Mouse (Mus musculus) T-helper 17 cell (primary cell): ENCODE data around the gene Hmgb3.
"Not testable (repeated sequence)": the region's sequence is repeated elsewhere in the genome, so short reads cannot be mapped to it uniquely, and the experiment has no call there.

Source experiments
- in situ Hi-C, 2 experiments: fragments of 300-600 bp; cut with MboI, MseI; formaldehyde crosslinking; loops; 1 replicate in 1 of 2; 2 replicates in 1 of 2; pipeline ENCODE4 v1.15.1; 2025; ENCODE audit warnings: high pct_unique_total_duplicates in 2 of 2

Gene Hmgb3

DNA sequence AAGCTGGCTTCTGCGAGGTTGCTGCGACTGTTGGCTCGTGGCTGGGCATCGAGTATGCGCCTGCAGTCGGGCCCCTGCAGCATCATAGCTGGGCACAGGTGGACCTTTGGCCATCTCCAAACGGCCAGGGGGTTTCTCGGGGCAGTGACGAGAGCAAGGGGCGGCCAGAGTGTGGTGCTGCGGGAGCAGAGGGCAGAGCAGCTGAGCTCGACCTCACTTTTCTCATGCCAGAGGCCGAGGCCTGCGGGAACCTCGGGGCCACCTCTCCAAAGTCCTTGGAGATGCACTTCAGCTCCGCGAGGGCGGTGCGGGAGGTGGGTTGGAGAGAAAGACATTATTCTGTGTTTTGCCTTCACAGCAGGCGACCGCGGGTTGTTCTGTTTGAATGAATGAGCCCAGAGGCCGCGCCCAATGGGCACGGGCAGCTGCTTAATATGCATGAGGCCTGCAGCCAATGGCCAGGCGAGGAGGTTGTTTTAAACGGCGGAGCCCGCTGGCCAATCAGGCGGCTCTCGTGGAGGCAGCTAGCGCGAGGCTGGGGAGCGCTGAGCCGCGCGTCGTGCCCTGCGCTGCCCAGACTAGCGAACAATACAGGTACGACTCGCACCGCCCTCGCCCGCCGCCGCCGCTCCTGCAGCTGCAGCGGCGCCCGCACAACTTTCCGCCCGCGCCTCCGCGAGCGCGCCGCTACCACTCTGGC, at the start of gene Hmgb3:
Hmgb3 (plus strand) TSS at position 504 of the 700 bp plus-strand sequence.
- in situ Hi-C loops = no loop called here

DNA sequence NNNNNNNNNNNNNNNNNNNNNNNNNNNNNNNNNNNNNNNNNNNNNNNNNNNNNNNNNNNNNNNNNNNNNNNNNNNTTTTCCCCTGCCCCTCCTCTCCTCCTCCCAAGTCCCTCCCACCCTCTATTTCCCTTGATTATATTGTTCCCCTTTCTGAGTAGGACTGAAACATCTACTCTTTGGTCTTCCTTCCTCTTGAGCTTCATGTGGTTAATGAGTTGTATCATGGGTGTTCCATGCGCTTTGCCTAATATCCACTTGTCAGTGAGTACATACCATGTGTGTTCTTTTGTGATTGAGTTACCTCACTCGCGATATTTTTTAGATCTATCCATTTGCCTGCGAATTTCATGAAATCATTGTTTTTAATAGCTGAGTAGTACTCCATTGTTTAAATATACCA, 49.1 kb upstream of the Hmgb3 start:
- in situ Hi-C loops = not testable (repeated sequence)

DNA sequence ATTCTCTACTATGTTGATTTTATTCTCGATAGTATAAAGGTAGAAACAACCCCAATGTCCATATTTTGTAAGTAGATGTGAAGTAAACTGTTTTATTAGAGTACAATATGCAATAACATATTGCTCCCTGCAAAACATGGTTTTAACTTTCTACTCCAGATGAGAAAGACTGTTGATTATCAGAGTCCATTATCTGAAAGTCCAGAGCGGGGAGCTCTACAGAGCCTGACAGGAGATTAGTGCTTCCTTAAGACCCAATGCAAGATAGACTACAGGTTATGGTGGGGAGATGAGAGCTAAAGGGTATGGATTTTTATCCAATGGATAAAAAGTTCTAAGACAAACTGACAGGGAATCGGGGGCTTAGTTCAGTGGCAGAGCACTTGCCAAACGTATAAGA, 36.5 kb upstream of the Hmgb3 start:
- in situ Hi-C loops = loop anchor here in 1 of 2 experiments (10.0 kb wide), 1 partner anchor 296 kb away; the partner anchor contains the start of gene Vma21

DNA sequence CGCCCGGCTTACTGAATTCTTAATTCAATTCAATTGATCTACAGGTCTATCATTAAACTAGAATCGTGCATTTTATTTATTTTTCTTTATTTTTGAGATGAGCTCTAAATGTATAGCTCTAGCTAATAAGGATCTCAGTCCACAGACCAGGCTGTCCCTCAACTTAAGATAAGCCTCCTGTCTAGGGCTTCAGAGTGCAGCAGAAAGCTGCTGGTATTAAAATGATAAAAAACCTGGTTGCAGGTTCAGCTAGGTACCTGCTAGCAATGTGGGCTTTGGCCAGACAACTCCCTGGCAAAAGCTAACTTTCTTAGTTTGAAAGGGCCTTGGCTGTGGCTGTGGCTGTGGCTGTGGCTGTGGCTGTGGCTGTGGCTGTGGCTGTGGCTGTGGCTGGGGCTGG, 32.8 kb upstream of the Hmgb3 start:
- in situ Hi-C loops = no loop called here

DNA sequence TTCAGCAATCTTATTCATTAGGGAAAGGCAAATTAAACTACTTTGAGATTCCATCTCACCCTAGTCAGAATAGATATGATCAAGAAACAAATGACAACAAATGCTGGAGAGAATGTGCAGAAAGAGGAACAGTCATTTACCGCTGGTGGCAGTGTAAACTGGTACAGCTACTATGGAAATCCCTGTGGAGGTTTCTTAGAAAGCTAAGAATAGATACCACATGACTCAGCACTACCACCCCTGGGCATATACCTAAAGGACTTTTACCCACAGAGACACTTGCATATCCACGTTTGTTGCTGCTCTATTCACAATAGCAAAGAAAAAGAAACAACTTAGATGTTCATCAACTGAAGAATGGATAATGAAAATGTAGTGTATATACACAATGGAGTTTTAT, 31.4 kb upstream of the Hmgb3 start:
- in situ Hi-C loops = no loop called here

DNA sequence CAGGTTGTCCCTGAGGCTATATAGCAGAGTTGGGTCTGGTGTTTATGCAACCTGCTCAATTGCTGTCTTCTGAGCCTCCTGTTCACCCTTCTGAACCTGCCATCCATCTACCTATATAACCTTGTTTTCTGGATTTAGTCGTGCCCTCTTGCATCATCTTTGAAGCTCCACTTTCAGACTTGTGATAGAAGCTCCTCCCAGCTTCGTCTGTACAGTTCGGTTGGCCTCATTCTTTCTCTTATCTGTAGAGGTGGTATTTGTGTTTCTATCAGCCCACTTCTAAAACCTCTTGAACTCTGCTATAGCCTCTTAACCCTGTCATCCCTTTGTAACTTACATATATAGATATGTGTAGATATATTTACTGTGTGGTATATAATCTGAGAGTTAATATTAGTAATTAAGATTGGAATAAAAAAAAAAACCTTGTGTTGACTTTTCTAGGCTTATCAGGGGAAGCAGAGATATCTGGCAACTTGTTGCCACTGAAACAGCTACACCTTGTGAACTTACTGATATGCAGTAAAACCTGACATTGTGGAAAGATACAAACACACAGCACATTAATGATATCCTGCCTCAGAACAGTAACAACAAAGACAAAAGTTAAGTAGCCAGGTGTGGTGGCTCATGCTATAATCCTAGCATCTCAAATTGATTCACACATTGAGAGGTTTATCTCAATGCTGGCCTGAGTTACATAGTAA, 30.0 kb upstream of the Hmgb3 start:
- in situ Hi-C loops = no loop called here

DNA sequence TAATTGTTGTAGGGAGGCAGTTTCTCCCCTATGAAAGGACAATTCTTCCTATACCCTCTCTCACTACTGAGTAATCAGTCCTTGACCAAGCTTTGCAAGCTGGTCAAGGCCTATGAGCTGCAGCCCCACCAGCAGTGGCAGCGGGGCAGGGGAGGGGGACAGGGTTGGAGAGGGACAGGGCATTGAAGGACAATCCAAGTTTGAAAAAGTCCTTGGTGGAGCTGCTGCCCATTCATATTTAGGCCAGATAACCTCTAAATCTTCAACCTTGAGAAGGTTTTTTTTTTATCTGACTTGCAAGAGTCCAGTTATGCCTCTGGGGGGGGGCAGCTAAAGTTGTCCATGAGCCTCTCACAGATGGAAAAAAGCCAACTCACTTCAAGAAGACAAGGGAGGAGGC, 28.3 kb upstream of the Hmgb3 start:
- in situ Hi-C loops = no loop called here

DNA sequence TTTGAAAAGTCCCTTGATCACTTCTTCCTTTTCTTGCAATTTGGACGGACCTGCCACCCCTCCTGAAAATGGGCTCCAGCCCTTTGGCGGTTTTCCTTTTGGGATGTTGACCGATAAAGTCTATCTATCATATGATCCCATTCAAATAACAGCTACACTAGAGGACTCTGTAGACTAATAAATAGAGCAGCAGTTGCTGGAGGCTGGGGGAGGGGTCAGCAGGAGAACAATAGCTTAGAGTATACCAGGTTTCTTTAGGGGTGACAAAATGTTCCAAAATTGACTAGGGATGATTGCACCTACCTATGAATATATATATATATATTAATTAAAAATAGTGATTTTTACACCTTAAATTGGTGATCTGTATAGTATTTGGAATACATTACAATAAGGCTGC, 27.6 kb upstream of the Hmgb3 start:
- in situ Hi-C loops = no loop called here

DNA sequence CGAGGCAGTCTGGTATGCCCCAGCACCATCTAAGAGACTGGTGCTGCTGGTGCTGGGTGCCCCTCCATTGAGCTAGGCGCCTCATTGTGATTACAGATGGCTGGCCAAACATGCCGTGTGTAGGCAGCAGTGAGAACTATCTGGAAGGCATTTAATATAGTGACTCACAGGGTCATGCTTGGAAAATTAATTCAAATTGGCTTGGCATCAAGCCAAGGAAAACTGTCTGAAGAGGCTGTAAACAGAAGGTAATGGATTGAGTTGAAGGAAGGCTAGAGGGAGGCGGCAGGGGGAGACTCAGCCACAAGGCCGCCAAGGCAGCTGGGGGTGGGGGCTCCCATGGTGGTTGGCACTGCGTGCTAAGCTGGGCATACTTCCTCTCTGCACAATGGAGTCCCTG, 27.1 kb upstream of the Hmgb3 start:
- in situ Hi-C loops = no loop called here

DNA sequence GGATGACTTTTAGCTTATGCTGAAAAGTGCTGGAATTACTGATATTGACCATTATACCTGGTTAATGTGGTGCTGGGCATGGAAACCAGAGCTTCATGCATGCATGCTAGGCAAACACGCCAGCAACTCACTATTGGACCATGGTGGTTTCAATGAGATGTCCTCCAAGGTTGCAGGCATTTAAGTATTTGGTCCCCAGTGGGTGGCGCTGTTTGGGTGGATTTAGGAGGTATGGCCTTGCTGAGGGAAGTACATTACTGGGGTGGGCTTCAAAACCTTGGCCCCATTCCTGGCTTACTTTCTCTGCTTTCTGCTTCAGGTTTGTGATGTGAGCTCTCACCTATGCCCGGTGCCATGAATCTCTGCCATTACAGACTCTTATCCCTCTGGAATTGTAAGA, 23.1 kb upstream of the Hmgb3 start:
- in situ Hi-C loops = no loop called here

DNA sequence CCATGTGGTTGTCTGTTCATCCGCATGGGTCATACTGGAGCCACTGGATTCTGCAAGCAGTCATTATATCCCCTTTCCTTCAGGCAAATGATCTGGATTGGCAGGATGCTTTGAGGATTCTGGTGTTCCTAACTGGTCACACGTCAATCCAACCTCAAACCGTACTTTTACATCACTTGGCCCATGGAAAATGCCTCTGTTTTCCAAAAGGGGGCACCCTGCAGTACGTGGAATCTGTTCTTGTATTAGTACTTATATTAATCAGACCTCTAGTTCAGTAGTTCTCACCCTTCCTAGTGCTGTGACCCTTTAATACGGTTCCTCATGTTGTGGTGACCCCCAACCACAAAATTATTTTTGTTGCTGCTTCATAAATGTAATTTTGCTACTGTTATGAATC, 21.6 kb upstream of the Hmgb3 start:
- in situ Hi-C loops = no loop called here

DNA sequence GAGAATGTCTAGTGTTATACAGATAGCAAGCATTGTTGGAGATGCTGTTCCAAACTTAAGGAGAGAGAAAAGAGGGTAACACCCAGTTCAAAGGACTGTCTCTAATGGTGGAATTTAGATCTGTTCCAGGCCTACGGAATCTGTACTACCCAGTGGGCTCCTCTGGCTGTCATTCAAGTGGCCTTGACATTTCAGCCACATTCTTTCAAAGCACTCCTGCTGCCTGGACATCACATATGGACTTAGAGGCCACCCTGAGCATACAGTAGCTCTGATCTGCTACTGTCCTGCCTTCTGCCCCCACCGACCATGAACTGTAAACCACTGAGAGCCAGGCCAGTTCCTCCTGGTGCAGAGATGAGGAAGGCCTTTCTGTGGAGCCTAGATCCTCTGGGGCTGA, 17.9 kb upstream of the Hmgb3 start:
- in situ Hi-C loops = no loop called here

DNA sequence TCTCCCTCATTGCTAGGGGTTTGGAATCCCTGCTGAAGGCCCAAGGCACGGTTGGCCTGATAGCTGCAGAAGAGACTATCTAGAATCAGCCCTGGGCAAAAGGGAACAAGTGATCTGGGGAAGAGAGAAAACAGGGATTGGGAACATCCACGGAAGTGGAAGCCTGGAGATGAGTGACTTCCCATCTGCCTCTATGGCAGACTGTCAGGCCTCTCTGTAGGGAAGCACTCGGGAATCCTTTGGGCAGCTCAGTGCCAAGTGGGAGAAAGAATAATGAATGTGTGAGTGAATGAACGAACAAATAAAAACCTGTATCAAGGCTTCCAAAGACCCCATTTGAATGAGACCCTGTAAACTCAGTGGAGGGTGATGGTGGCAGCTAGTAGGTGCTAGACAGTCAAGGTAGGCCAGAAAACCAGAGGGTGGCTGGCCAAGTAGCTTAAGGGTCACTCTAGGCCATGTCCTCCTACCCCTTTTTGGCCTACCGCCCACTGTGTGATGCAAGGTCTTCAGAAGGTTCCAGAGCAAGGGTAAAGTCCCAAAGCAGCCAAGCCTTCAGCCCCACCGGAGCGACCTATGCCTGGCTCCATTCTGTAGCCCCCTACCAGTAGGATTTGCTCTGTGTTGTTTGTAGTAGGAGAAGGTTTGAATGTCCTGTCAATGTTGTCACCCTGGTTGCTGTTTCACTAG, 14.8 kb upstream of the Hmgb3 start:
- in situ Hi-C loops = no loop called here

DNA sequence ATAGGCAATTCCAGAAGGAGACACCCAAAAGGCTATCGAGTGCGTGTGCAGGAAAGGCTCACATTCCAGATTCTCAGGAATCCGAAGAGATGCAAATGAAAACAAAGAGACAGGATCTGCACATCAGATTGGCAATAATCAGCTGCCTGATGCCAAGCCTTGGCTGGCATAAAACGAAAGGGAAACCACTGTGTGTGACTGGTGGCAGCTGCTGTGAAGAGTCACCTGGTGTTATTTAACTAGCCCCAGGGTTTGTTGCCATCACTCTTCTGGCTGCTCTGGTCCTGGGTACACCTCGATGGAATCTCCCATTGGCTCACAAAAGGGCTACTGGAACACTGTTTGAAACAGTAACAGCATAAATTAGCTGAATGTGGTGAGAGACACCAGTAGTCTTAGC, 11.0 kb upstream of the Hmgb3 start:
- in situ Hi-C loops = no loop called here

DNA sequence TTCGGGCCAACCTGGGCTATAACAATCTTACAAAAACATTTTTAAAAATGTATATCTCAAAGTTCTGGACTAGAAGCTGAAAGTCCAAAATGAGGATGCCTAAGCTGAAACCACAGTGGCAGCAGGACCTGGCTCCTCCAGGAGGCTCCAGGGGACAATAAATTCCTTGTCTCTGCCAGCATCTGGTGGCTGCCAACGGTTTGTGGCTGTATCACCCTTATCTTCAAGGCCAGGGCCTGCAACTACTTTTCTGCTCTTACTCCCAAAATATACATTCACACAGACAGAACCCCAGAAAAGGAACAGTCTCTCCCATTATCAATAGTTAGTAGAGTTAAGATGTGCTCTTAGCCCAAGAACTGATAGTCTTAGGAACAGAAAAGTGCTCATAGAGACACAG, 10.6 kb upstream of the Hmgb3 start:
- in situ Hi-C loops = no loop called here

DNA sequence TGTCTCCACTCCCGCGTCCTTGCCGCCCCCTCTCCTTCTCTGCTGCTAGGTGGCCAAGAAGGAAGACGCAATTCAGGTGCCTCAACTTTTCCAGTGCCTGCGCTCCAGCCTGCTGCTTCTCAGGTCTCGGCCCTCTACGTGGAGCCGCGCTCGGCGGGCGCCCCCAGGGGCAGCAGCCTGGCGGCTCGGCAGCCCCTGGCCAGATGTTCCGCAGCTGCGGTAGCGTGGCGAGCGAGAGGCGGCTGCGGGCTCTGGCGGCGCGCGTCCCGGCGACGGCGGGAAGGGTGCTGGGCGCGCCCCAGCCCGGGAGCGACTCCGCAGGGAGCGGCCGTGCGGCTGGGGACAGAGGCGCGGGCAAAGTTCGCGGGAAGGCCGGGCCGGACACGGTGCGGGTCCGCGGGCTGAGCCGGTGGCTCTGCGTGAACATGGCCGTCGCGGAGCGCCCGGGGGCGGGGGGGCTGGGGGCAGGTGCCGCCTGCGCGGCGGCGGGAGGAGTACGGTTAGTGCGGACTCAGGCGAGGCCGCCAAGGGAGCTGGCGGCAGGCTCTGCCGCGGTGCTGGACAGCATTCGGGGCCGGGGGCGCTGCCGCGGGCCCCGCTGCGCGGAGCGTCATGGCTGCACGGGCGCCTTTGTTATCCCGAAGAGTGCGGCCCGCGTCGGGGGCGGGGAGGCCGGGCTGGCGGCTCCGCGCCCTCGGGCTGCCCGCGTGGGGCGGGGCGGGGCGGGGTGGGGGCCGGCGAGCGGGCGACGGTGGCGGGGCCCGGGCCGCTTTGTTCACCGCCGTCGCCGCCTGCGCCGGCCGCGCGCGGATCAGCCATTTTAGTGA, 610 bp downstream of the Hmgb3 start:
- in situ Hi-C loops = no loop called here

DNA sequence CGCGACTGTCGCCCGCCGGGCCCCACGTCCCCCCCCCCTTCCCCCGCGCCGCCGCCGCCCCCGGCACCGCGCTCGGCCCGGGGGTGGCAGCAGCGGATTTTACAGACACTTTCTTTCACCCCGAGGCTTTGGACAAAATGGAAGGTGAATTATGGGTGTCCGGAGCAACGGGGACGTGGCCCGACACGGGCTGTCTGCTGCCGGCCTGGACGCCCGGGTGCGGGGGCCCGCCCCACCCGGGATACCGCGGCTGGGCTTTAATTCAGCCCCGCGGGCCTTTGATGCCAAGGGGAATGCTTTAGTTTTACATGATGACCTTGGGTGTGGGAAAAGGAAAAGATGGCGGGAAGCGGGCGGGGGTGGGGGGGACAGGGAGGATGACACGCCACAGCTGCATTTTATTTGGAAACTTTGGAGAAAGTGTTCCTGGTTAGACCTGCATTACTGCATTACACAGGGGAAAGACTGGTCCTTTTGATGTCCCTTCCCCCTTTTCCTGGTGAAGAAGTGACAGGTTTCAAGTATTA, 1.3 kb downstream of the Hmgb3 start:
- in situ Hi-C loops = no loop called here

DNA sequence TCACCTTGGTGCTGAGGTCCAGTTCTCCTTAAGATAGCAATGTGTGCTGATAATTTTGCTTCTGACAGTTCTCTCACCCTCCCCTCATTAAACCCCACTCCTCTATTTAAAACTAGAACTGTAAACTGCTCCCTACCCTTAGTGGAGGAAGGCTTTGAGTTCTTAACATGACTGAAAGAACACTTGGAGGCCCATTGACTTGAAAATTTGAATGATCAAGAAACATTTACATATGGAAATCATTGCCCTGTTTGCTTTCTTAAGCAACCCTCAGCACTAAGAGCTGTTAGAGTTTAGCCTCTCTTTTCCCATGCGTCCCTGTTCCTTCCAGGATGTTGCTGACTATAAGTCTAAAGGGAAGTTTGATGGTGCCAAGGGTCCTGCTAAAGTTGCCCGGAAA, 3.6 kb downstream of the Hmgb3 start:
- in situ Hi-C loops = no loop called here

DNA sequence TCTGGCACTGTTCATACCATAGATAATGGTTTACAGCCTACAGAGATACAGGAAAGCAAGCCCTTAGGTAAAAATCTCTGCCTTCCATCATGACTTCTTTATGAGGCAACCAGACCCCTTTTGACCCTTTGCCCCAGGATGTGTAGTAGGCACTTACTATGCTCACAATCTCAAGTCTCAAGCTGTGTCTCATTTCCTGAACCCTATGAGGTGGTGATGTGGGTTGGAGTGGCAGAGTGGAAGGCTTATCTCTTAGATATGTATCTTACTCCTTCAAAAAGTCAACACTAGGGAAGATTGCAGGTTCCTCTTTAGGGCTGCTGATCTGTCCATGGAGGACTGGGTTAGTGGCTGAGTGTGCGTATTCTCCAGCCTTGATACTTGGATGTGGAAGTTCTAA, 5.1 kb downstream of the Hmgb3 start:
- in situ Hi-C loops = no loop called here

DNA sequence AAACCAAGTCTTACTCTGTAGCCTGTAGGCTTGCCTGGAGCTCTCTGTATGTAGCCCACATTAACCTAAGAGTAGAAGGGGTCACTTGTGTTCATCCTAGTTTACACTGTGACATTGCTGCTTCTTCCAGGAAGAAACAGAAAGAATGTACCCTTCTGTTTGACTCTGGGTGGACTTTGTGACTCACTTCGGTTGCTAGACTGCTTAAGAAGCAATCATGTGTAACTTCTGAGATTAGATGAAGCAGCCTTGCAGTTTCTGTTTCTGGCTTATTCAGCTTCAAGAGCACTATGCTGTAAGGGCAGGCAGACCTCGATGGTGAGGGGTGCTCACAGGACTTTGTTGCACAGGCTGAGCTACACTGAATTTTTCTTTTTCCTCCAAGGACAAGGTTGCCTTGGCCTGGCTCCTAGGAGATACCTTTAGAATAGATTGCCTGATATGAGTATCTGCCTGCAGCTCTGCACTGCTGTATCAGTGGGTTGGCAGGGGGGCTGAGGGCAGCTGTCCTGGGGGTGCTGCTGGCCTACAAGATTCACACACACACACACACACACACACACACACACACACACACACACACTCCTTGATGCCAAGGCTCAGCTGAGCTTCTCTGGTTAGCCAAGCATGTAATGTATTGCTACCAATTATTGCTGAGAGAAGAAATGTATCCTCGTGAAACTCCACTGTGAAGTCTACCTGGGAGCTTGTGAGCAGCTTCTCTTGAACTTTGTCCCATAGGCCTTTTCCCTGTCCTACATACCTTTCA, 17.6 kb downstream of the Hmgb3 start:
- in situ Hi-C loops = no loop called here

DNA sequence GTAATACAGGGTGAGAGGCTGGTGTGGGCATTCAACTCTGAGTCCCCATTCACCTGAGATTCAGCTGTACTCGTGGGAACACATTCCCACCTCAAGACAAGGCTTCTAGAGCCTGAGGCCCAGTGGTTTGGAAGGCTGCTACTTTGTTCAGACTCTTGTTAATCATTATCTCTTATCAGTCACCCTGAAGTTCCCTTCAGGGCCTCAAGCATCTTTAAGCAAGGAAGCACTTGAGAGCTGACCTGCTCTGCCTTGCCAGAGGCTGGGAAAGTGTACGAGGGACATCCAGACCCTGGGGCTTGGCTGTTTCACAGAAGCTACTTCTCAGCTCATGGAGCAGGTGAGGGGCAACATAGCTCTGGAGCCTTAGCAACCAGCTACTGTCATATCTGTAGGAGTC, 19.8 kb downstream of the Hmgb3 start:
- in situ Hi-C loops = no loop called here
